Mouse (Mus musculus) B cell, adult (primary cell): ENCODE data around the gene Ptprh. TPM values are rescaled to one million over a fixed set of nuclear protein-coding genes. Genes with fewer than 3 reads are reported as not detected.

ENCODE experiments used
- total RNA-seq: library from RNA; stranded (reverse); gene quantifications from 4 replicates; pipeline ENCODE4 v1.2.4, GENCODE M21; 2023; ENCODE audit not compliant: inconsistent age

Gene Ptprh
- total RNA-seq, result 1.4 TPM in 1 of 4 replicates, not detected in the others

GRCm38 (mm10) chr7:4603873-4604272 is at the start of gene Ptprh:
Gene Ptprh, minus strand, starts transcription at chr7:4604041.

DNA sequence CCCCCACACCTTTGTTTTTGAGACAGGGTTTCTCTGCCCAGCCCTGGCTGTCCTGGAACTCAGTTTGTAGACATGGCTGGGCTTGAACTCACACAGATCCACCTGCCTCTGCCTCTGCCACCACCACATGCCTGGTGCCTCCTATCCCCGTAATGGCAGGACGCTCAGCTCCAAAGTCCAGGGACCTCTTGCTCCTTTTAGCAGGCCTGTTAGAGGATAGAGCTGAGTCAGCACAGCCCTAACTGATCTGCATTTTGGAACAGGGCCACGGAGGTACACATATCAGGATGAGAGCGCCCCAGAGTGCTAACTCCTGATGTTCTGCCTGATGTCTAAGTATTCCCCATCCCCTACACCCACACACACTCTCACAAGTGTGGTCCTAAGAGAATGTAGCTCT is 27.2 kb upstream of the Ptprh start, which contains the start of gene Tmem86b:
Gene Tmem86b (minus strand): TSS at position 392 of the 400 bp plus-strand sequence.

DNA sequence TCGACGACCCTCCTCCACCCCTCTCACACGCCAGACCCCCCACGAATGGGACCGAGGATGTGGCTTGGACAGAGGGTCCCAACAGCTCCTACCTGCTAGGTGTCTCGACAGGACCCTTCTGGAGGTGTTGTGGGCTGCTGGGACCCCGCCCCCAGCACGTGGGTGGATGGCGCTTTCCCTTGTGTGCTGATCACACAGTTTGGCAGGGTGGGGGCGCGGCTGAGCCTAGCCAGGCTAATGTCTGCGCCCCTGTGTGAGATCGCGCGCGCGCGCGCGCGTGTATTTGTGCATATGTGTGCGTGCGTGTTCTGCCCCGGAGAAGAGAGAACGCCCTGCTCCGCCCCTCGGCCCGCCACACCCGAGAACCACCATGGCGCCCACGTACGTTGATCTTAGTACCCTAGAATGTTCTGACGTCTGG is 56.6 kb downstream of the Ptprh start, which contains the start of gene Syt5:
Gene Syt5 (minus strand): TSS at position 321 of the 421 bp plus-strand sequence.

DNA sequence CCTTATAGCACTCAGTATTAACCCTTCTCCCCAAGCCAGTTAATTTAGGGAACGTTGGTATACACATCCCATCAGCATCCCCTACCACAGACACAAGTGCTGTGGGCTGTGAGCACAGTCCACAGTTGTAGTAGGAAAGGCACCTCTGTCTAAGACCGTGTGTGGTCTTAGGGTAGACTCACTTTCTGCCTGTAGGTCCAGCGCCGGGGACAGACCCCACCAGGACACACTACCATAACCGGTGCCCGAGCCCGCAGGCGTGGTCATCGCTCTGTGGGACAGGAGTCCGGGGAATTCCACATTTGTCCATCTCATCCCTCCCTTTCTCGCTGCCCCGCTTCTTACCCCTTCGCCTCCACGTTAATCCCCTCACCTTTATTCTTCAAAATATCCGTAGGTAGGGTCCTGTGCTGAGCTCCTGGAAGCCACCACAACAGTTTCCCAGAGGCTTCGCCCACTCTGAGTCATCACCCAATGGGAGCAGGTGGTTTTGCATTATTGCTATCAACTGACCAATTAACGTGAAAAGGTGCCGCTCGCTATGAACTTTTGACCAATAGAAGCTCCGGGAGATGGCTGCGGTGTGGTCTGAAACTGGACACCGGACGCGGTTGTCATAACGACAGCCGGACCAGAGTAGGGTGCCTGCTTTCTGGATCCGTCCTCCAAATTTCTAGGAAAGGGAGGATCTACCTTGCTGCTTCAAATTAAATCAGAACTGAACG is 71.7 kb downstream of the Ptprh start, which contains the start of gene Dnaaf3:
Gene Dnaaf3 (minus strand): TSS at position 449 of the 725 bp plus-strand sequence.

GRCm38 (mm10) chr7:4524212-4524922 is 79.5 kb downstream of the Ptprh start, which contains the start of gene Tnni3:
Gene Tnni3, minus strand, starts transcription at chr7:4524229.

GRCm38 (mm10) chr7:4516332-4517050 is 87.3 kb downstream of the Ptprh start, which contains the start of gene Tnnt1:
Gene Tnnt1, minus strand, starts transcription at chr7:4516382.

GRCm38 (mm10) chr7:4501558-4502397 is 102.1 kb downstream of the Ptprh start, which contains the start of gene Ppp1r12c:
Gene Ppp1r12c, minus strand, starts transcription at chr7:4501680.

Other genes starting within 250 kb of the Ptprh start
- 0.15 to 0.42 TPM (median 0.16 TPM) in 3 of 4 replicates, not detected in the other for gene Gp6, start 206.3 kb downstream of the Ptprh start, total RNA-seq
- gene Rdh13, start 158.4 kb downstream of the Ptprh start, total RNA-seq, result 8.4 to 10.3 TPM (median 9.5 TPM) in 4 replicates
- 13.9 to 50.5 TPM (median 45.9 TPM) in 4 replicates for gene Eps8l1, start 143.4 kb downstream of the Ptprh start, total RNA-seq
- gene Ppp1r12c, start 102.4 kb downstream of the Ptprh start, total RNA-seq, result 230 to 259 TPM (median 247 TPM) in 4 replicates
- 0.61 to 2.7 TPM in 2 of 4 replicates, not detected in the others for gene Tnnt1, start 87.7 kb downstream of the Ptprh start, total RNA-seq
- gene Tnni3, start 79.8 kb downstream of the Ptprh start, total RNA-seq, result 1.2 to 1.9 TPM in 2 of 4 replicates, not detected in the others
- 0.22 to 0.69 TPM (median 0.39 TPM) in 3 of 4 replicates, not detected in the other for gene Dnaaf3, start 71.6 kb downstream of the Ptprh start, total RNA-seq
- gene Syt5, start 56.5 kb downstream of the Ptprh start, total RNA-seq, result not detected in 4 replicates
- 46.4 to 54.9 TPM (median 50.2 TPM) in 4 replicates for gene Tmem86b, start 27.4 kb upstream of the Ptprh start, total RNA-seq
- gene Ppp6r1, start 55.0 kb upstream of the Ptprh start, total RNA-seq, result 242 to 260 TPM (median 251 TPM) in 4 replicates
- 74.3 to 78.0 TPM (median 75.7 TPM) in 4 replicates for gene Hspbp1, start 81.0 kb upstream of the Ptprh start, total RNA-seq
- gene Brsk1, start 86.6 kb upstream of the Ptprh start, total RNA-seq, result not detected in 4 replicates
- gene Tmem150b, start 121.2 kb upstream of the Ptprh start, total RNA-seq, result 2.0 to 4.0 TPM (median 3.1 TPM) in 4 replicates
- gene Kmt5c, start 136.1 kb upstream of the Ptprh start, total RNA-seq, result 88.8 to 99.7 TPM (median 92.1 TPM) in 4 replicates
- 2.3 to 5.0 TPM (median 4.1 TPM) in 4 replicates for gene Cox6b2, start 149.1 kb upstream of the Ptprh start, total RNA-seq
- not detected in 4 replicates for gene Fam71e2, start 167.3 kb upstream of the Ptprh start, total RNA-seq
- gene Il11, start 178.8 kb upstream of the Ptprh start, total RNA-seq, result not detected in 4 replicates
- not detected in 4 replicates for gene Tmem190, start 178.9 kb upstream of the Ptprh start, total RNA-seq
- gene Tmem238, start 185.6 kb upstream of the Ptprh start, total RNA-seq, result 2.0 to 2.9 TPM (median 2.4 TPM) in 4 replicates
- 1,659 to 1,852 TPM (median 1,727 TPM) in 4 replicates for gene Rpl28, start 188.8 kb upstream of the Ptprh start, total RNA-seq
- 137 to 170 TPM (median 148 TPM) in 4 replicates for gene Ube2s, start 208.5 kb upstream of the Ptprh start, total RNA-seq
- 0.39 to 1.9 TPM (median 0.72 TPM) in 4 replicates for gene Shisa7, start 240.7 kb upstream of the Ptprh start, total RNA-seq